Mouse (Mus musculus): Measurements from ENCODE around the gene Rag2. TPM values are rescaled to one million over a fixed set of nuclear protein-coding genes. Genes with fewer than 3 reads are reported as not detected.
A peak's percentile ranks its signal among the peaks of the same experiment; 100 is the strongest.

Gene Rag2
- polyA plus RNA-seq, 1 experiment from 2014 or later, result not detected

DNA sequence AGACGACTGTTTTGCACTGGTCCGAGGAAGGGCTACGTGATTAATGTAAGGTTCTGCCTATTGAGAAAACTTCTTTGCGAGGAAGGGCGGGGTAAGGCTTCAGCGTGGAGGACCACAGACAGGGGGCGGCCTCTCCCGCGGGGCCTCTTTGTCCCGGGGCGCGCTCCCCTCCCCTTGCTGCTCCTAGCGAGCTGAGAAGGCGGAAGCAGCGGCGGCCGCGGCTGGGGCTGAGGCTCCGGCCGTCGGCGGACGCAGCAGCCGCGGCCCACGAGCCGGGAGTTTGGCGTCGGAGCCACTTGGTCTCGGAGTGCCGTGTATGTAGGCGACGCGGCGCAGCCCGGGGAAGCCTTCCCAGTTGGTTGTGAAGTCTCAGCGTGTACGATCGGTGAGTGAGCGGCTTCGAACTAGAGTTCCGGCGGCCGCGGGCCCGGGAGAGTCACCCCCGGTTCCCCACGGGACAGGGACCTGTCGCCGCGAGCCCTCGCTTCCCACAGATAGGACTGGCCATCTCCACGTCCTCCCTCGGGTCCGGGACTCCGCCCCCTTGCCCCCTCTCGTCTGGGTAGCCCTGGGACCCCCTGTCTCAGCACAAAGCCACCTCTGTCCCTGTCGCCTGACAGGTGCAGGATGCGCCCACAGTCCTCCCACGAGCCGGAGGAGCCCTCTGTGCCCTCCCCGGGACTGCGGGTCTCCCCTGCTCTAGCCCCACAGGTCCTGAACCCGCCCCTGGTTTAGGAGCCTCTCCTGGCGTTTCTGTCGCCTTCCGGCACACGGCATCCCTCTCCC is 53.9 kb downstream of the Rag2 start, which contains the start of gene Traf6:
Gene Traf6 (plus strand): TSS at position 194 of the 786 bp plus-strand sequence.
- Histone ChIP-seq H3K4me3 (ENCODE audit: low read depth, low read length) (peak within 1 kb of the TSS; percentile 72), H3K27me3 (replicated peaks; ENCODE audit: control insufficient read depth, insufficient read depth, low read length) (no peaks in the 10 kb centered on the region), H3K36me3 (ENCODE audit: control insufficient read depth, insufficient read depth) (peaks cover 4% of the 10 kb centered on the region), H3K27ac (ENCODE audit: low read depth, low read length) (no peak within 1 kb of the TSS; the same call in 1 of the 2 replicates), H3K9ac (ENCODE audit: low read depth, low read length) (peak within 1 kb of the TSS; percentile 86), H3K9me3 (ENCODE audit: control insufficient read depth) (no peaks in the 10 kb centered on the region), H3K4me1 (replicated peaks; ENCODE audit: control insufficient read depth, insufficient read depth, low read length) (peaks cover 2% of the 10 kb centered on the region; the same call in 1 of the 2 replicates), H3K4me2 (replicated peaks; ENCODE audit: low read depth) (peak within 1 kb of the TSS; percentile 93)
- WGBS, result under 1% methylated on average over 64 of the region's 68 CpGs
- peak; percentile 86 for ATAC-seq
- peak; percentile 93 for TF ChIP-seq CTCF (IDR thresholded peaks at IDR 0.05; ENCODE audit: low read depth)

DNA sequence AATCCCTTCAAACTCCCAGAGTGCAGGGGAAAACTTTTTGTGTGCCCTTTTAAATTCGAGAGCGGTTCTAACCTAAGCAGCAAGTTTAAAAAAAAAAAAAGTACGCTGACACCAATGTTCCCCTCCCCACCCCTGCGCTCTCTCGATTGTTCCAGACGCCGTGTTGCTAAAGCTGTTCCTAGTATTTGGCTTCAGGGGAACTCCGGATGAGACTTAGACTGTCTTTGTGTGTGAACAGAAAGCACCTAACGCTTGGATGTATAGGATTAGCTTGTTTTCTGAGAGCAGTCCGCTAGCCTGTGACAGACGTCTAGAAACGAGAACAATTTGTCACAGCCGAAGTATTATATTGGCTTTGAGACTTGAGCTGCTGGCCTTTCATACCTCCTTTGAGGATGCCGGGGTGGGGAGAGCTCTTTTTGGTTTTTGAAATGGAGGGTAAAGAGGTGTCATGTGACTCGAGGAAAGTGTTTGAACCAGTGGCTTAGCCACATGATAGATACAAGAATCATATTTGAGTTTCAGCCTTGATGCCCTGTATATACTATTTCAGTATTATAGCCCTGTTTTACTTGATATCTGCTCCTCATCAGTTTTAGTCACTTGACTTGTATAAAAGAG is 54.8 kb downstream of the Rag2 start:
- 5% methylated on average over 15 of the region's 15 CpGs for WGBS
- H3K4me2 ChIP-seq (replicated peaks; ENCODE audit: low read depth), result peak overlapping the region; percentile 93
- no peak for ATAC-seq
- H3K4me1 ChIP-seq (replicated peaks; ENCODE audit: control insufficient read depth, insufficient read depth, low read length), result peaks cover 2% of the 10 kb centered on the region; the same call in 1 of the 2 replicates
- H3K4me3 ChIP-seq (ENCODE audit: low read depth, low read length), result peak overlapping the region; percentile 72
- no peaks in the 10 kb centered on the region for H3K27me3 ChIP-seq (replicated peaks; ENCODE audit: control insufficient read depth, insufficient read depth, low read length)
- no peak overlapping the region for H3K27ac ChIP-seq (ENCODE audit: low read depth, low read length)
- peak overlapping the region; percentile 86 for H3K9ac ChIP-seq (ENCODE audit: low read depth, low read length)
- no peaks in the 10 kb centered on the region for H3K9me3 ChIP-seq (ENCODE audit: control insufficient read depth)
- peaks cover 5% of the 10 kb centered on the region for H3K36me3 ChIP-seq (ENCODE audit: control insufficient read depth, insufficient read depth)
- no peak for TF ChIP-seq CTCF (IDR thresholded peaks at IDR 0.05; ENCODE audit: low read depth)

Other genes with a start within 250 kb of the Rag2 start
- not detected in 2 replicates for gene Rag1, start 24.8 kb downstream of the Rag2 start, polyA plus RNA-seq (2015; fragmentation: Nextera tagmentation; extraction: Ambion mirVana)
- gene B230118H07Rik, start 24.8 kb downstream of the Rag2 start, polyA plus RNA-seq (2015; fragmentation: Nextera tagmentation; extraction: Ambion mirVana), result 31.0 and 33.6 TPM in 2 replicates
- 4.9 and 5.5 TPM in 2 replicates for gene Traf6, start 53.7 kb downstream of the Rag2 start, polyA plus RNA-seq (2015; fragmentation: Nextera tagmentation; extraction: Ambion mirVana)

Data from intestine, postnatal 0 days (tissue).